In genomic region chr2:156007888-156008532, GRCm38 (mm10) we compare ENCODE assay signal across 8 mouse cellular contexts. TPM values are rescaled to one million over a fixed set of nuclear protein-coding genes. Genes with fewer than 3 reads are reported as not detected.
A peak's percentile ranks its signal among the peaks of the same experiment; 100 is the strongest.
DNase-seq lines count a peak whose midpoint lies in the region; ATAC-seq and TF ChIP-seq lines count a peak whose summit lies in the region.

Gene 6430550D23Rik (minus strand): TSS chr2:156007977.
Gene Ergic3 (plus strand): TSS chr2:156008045.

- peak within 1 kb of the TSS; percentile 86 for H3K4me2 ChIP-seq in heart, embryonic 12.5 days
- H3K4me2 ChIP-seq in kidney, postnatal 0 days (ENCODE audit: low read length) = peak within 1 kb of the TSS; percentile 75
- peak within 1 kb of the TSS; percentile 82 for H3K4me2 ChIP-seq in liver, embryonic 11.5 days
- peak within 1 kb of the TSS; percentile 60 for H3K4me2 ChIP-seq in stomach, embryonic 14.5 days (replicated peaks; ENCODE audit: low read depth, low read length)

- H3K9ac ChIP-seq in heart, embryonic 12.5 days = peak within 1 kb of the TSS; percentile 90
- H3K9ac ChIP-seq in kidney, postnatal 0 days (ENCODE audit: low read depth, low read length) = peak within 1 kb of the TSS; percentile 72
- H3K9ac ChIP-seq in liver, embryonic 11.5 days (ENCODE audit: low read depth, low read length) = peak within 1 kb of the TSS; percentile 88
- H3K9ac ChIP-seq in stomach, embryonic 14.5 days (replicated peaks; ENCODE audit: low read depth, low read length) = peak within 1 kb of the TSS; percentile 58

- ATAC-seq in erythroid progenitor cell, adult 5-6 weeks (replicated peaks; ENCODE audit: low FRiP score, poor library complexity, severe bottlenecking) = peak; percentile 98
- ATAC-seq in heart, embryonic 12.5 days (ENCODE audit: insufficient number of reproducible peaks, low FRiP score) = peak; percentile 99
- peak; percentile 99 for ATAC-seq in kidney, postnatal 0 days (replicated peaks; ENCODE audit: low FRiP score, low read depth)
- peak; percentile 100 for ATAC-seq in liver, embryonic 11.5 days (replicated peaks; ENCODE audit: low FRiP score)
- peak; percentile 100 for ATAC-seq in stomach, embryonic 14.5 days (ENCODE audit: insufficient number of reproducible peaks, insufficient read depth, low FRiP score, low read depth)

- DNase-seq in CD4-positive helper T cell, adult 2 months (ENCODE audit: low read depth, low spot score) = peak; percentile 98
- peak; percentile 94 for DNase-seq in brain, embryonic 18.5 days (ENCODE audit: low read depth, low spot score)
- DNase-seq in kidney, postnatal 0 days (ENCODE audit: low spot score) = peak; percentile 97
- peak; percentile 97 for DNase-seq in liver, embryonic 11.5 days (ENCODE audit: low spot score)
- peak; percentile 99 for DNase-seq in naive thymus-derived CD4-positive, alpha-beta T cell, adult 2 months (ENCODE audit: low read depth)

- H3K9me3 ChIP-seq in heart, embryonic 12.5 days (replicated peaks) = peaks cover 5% of the 10 kb centered on the region; the same call in 1 of the 2 replicates
- no peaks in the 10 kb centered on the region for H3K9me3 ChIP-seq in kidney, postnatal 0 days (replicated peaks; ENCODE audit: low read length)
- H3K9me3 ChIP-seq in liver, embryonic 11.5 days (ENCODE audit: control insufficient read depth, low read length) = peaks cover 3% of the 10 kb centered on the region; the same call in 1 of the 2 replicates
- no peaks in the 10 kb centered on the region for H3K9me3 ChIP-seq in stomach, embryonic 14.5 days (ENCODE audit: control insufficient read depth, low read depth, low read length)

- H3K27me3 ChIP-seq in heart, embryonic 12.5 days (replicated peaks) = no peaks in the 10 kb centered on the region
- no peaks in the 10 kb centered on the region for H3K27me3 ChIP-seq in kidney, postnatal 0 days (ENCODE audit: insufficient read depth, low read length)
- no peaks in the 10 kb centered on the region for H3K27me3 ChIP-seq in liver, embryonic 11.5 days (replicated peaks; ENCODE audit: control insufficient read depth, insufficient read depth, low read length)
- H3K27me3 ChIP-seq in stomach, embryonic 14.5 days (ENCODE audit: control insufficient read depth, insufficient read depth, low read length) = no peaks in the 10 kb centered on the region

- peaks cover 35% of the 10 kb centered on the region for H3K36me3 ChIP-seq in heart, embryonic 12.5 days
- H3K36me3 ChIP-seq in kidney, postnatal 0 days (ENCODE audit: insufficient read depth, low read length) = peaks cover 24% of the 10 kb centered on the region
- H3K36me3 ChIP-seq in liver, embryonic 11.5 days (ENCODE audit: control insufficient read depth, insufficient read depth, low read length) = peaks cover 14% of the 10 kb centered on the region
- peaks cover 18% of the 10 kb centered on the region for H3K36me3 ChIP-seq in stomach, embryonic 14.5 days (ENCODE audit: control insufficient read depth, insufficient read depth, low read length)

- peak within 1 kb of the TSS; percentile 79 for H3K27ac ChIP-seq in heart, embryonic 12.5 days (ENCODE audit: poor library complexity, severe bottlenecking)
- H3K27ac ChIP-seq in kidney, postnatal 0 days = peak within 1 kb of the TSS; percentile 79
- H3K27ac ChIP-seq in liver, embryonic 11.5 days (ENCODE audit: low read depth, low read length) = peak within 1 kb of the TSS; percentile 85
- H3K27ac ChIP-seq in stomach, embryonic 14.5 days (ENCODE audit: low read length) = peak within 1 kb of the TSS; percentile 74

- peaks cover 11% of the 10 kb centered on the region for H3K4me1 ChIP-seq in heart, embryonic 12.5 days (replicated peaks)
- peaks cover 5% of the 10 kb centered on the region; the same call in 1 of the 2 replicates for H3K4me1 ChIP-seq in kidney, postnatal 0 days (replicated peaks; ENCODE audit: insufficient read depth, low read length)
- H3K4me1 ChIP-seq in liver, embryonic 11.5 days (replicated peaks; ENCODE audit: control insufficient read depth, insufficient read depth, low read length) = peaks cover 3% of the 10 kb centered on the region; the same call in 1 of the 2 replicates
- peaks cover 6% of the 10 kb centered on the region for H3K4me1 ChIP-seq in stomach, embryonic 14.5 days (ENCODE audit: control insufficient read depth, insufficient read depth, low read length)

- peak within 1 kb of the TSS; percentile 95 for H3K4me3 ChIP-seq in heart, embryonic 12.5 days
- peak within 1 kb of the TSS; percentile 69 for H3K4me3 ChIP-seq in kidney, postnatal 0 days (replicated peaks; ENCODE audit: low read depth, low read length)
- peak within 1 kb of the TSS; percentile 92 for H3K4me3 ChIP-seq in liver, embryonic 11.5 days (ENCODE audit: low read depth, low read length)
- H3K4me3 ChIP-seq in stomach, embryonic 14.5 days (ENCODE audit: low read depth, low read length) = peak within 1 kb of the TSS; percentile 92

- no peak for TF ChIP-seq CTCF in kidney, postnatal 0 days (IDR thresholded peaks at IDR 0.05; ENCODE audit: low read depth)

- WGBS in heart, embryonic 12.5 days = under 1% methylated on average over 45 of the region's 45 CpGs
- under 1% methylated on average over 44 of the region's 45 CpGs for WGBS in kidney, postnatal 0 days
- WGBS in liver, embryonic 11.5 days = under 1% methylated on average over 44 of the region's 45 CpGs
- under 1% methylated on average over 45 of the region's 45 CpGs for WGBS in stomach, embryonic 14.5 days

RNA-seq across cellular contexts. Expression of gene 6430550D23Rik, which starts in this region (rescaled TPM):
- total RNA-seq in erythroid progenitor cell, adult 5-6 weeks (2015; ENCODE audit: low replicate concordance) = not detected in 2 replicates
- total RNA-seq in erythroid progenitor cell, adult 5-6 weeks (2017; ENCODE audit: low replicate concordance) = 0.26 TPM in 1 of 2 replicates, not detected in the other
- polyA plus RNA-seq in heart, embryonic 12.5 days (2016; fragmentation: Nextera tagmentation; extraction: Ambion mirVana) = 0.93 and 1.1 TPM in 2 replicates
- 0.68 and 2.5 TPM in 2 replicates for polyA plus RNA-seq in kidney, postnatal 0 days (2015; fragmentation: Nextera tagmentation; extraction: Ambion mirVana)
- polyA plus RNA-seq in liver, embryonic 11.5 days (2014; fragmentation: Nextera tagmentation; extraction: Ambion mirVana) = 1.6 and 2.8 TPM in 2 replicates
- polyA plus RNA-seq in stomach, embryonic 14.5 days (2014; fragmentation: Nextera tagmentation; extraction: Ambion mirVana) = 2.1 and 2.2 TPM in 2 replicates

RNA-seq across cellular contexts. Expression of gene Ergic3, which starts in this region (rescaled TPM):
- total RNA-seq in erythroid progenitor cell, adult 5-6 weeks (2015; ENCODE audit: low replicate concordance) = 59.5 and 136 TPM in 2 replicates
- 18.6 and 22.6 TPM in 2 replicates for total RNA-seq in erythroid progenitor cell, adult 5-6 weeks (2017; ENCODE audit: low replicate concordance)
- polyA plus RNA-seq in heart, embryonic 12.5 days (2016; fragmentation: Nextera tagmentation; extraction: Ambion mirVana) = 137 and 142 TPM in 2 replicates
- polyA plus RNA-seq in kidney, postnatal 0 days (2015; fragmentation: Nextera tagmentation; extraction: Ambion mirVana) = 219 and 231 TPM in 2 replicates
- 146 and 166 TPM in 2 replicates for polyA plus RNA-seq in liver, embryonic 11.5 days (2014; fragmentation: Nextera tagmentation; extraction: Ambion mirVana)
- 264 and 266 TPM in 2 replicates for polyA plus RNA-seq in stomach, embryonic 14.5 days (2014; fragmentation: Nextera tagmentation; extraction: Ambion mirVana)

Comparison
In these comparisons a context has a peak if more than half of its experiments do, and no peak if none do; other contexts are left out.
1. Peak in every context shown above with its lines: DNase-seq, ATAC-seq, H3K4me3 ChIP-seq and H3K27ac ChIP-seq.